Mouse (Mus musculus): Measurements from ENCODE around the gene Trib2.

The Trib2 gene

DNA sequence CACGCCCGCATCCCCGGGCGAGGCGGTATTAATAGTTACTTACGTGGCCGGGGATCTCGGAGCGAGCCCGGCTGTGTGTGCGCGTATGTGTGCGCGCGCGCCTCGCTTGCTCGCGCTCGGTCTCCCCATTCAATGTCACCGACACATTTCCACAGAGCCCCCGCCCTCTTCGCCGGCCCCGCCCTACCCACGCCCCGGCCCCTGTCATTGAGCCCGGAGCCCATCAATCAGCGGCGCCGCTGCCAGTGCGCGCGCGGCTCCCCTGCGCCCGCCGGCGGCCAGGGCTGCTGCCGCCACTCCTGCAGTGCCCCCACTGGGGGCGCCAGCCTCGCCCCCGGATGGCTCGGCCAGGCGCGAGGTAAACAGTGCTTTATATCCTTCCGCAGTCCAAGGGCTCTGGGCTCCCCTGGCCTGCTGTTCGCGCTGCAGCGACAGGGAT is at the start of gene Trib2:
Gene Trib2, minus strand, starts transcription at position 183 of the 439 bp plus-strand sequence.
- POLR2A ChIA-PET = interaction anchor here in 1 of 4 experiments (2.6 to 2.7 kb wide), 2 partner anchors 11 to 16 kb away, joined by 18 to 19 read pairs; no protein-coding TSS in a partner anchor

DNA sequence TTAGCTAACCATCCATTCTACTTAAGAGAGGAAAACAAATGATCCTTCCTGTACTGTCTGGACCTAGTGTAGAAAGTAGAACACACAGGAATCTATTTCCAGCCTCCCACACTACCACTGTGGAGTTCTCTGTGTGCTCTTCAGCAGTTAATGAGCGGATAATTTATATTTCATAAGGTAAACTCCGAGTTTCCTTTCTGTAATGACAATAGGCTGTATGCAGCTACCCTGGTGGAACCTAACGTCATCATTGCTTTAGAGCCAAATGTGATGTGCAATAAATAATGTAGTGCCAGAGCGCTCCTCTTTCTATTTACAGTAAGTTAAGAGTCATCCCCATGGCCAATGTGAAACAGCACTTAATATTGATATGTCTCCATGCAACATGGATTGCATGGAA is 41.3 kb upstream of the Trib2 start:
- POLR2A ChIA-PET = interaction anchor here in 1 of 4 experiments (0.8 kb wide), 1 partner anchor 39 kb away, joined by 3 read pairs; no protein-coding TSS in a partner anchor
- CTCF ChIA-PET = no interaction called here

More for the DNA sequence above, at the start of gene Trib2:
- CTCF ChIA-PET = interaction anchor here in 3 of 4 experiments (0.7 to 1.2 kb wide), 4 partner anchors 21 to 410 kb away, joined by 3 to 5 read pairs (median 4); no protein-coding TSS in a partner anchor

- ChIA-PET CTCF (no interaction called here), POLR2A (no interaction called here)
Observed at GRCm38 (mm10) chr12:15855891-15856290, 39.2 kb upstream of the Trib2 start.

DNA sequence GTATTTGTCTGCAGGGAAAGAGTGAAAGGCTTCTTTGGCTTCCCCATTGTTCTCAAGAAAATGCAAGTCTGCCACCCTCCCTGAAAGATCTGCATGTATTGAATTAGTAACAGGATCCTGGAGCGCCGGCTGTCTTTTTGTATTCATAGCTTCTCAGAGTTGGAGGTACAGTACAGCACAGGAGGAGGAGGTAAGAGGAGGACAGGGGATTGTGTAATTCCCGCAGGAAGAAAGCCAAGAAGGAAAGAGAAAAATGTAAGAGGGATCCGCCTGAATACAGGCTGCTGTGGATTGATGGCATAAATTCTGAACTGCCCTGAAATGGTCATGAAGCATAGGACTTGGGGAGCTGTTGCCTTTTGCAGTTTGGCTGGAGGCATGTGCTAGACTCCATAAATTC is 36.1 kb upstream of the Trib2 start:
- POLR2A ChIA-PET = no interaction called here
- CTCF ChIA-PET = no interaction called here

DNA sequence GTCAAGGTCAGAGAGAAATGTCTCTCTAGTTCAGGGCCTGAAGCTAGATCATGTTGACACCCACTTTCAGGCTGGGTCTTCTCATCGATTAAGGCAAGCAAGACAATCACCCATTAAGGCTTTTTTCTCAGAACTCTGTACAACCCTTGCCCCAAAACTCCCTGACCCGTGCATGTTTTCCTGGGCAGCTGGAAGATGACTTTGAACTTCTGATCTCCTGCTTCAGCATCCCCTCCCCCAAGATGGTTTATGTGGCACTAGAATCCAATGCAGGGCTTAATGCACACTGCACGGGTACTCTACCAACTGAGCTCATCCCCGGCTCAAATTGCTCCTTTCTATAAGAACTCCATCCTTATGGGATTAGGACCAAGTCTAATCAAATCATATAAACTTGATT is 35.3 kb upstream of the Trib2 start:
- ChIA-PET POLR2A (no interaction called here), CTCF (no interaction called here)

DNA sequence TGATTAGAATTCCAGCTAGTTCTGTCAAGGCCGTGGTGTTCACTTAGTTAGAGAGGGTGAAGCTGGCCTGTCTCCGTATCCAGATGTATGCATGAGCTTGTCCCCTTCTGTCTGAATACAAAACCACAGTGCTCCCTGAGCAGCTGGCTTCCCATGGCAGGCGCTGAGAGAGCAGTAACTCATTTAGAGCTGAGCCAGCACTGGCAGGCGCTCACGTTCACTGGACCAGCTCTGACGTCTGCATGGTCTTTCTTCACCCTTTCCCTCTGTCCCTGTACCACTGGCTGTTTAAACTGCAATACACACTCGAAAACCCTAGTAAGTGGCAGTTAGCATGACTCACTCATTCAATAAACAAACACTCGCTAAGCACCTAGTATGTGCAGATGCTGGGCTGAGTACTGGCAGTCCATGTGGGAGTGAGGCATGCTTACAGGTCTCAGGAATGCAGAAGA is 33.7 kb upstream of the Trib2 start:
- CTCF ChIA-PET = no interaction called here
- POLR2A ChIA-PET = no interaction called here

GRCm38 (mm10) chr12:15849861-15850294 is 33.2 kb upstream of the Trib2 start:
- POLR2A ChIA-PET = no interaction called here
- CTCF ChIA-PET = no interaction called here

DNA sequence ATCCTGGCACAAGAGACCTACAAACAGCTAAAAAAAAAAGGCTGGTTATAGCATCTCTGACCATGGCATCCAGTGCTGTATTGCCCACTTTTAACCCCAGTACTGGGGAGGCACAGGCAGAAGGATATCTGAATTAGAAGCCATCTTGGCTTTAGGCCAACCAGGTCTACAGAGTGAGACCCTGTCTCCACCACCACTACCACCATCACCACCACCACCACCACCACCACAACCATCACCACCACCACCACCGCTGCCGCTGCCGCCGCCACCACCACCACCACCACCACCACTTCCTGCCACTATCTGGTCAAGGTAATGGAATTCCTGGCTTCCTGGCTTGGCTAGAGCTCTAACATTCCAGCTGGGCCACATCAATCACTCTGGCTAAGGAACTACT is 31.7 kb upstream of the Trib2 start:
- CTCF ChIA-PET = interaction anchor here in 1 of 4 experiments (0.5 kb wide), 1 partner anchor 265 kb away, joined by 3 read pairs; no protein-coding TSS in a partner anchor

GRCm38 (mm10) chr12:15844701-15845100 is 28.0 kb upstream of the Trib2 start:
- CTCF ChIA-PET = no interaction called here
- POLR2A ChIA-PET = no interaction called here

More for the DNA sequence above, 31.7 kb upstream of the Trib2 start:
- POLR2A ChIA-PET = interaction anchor here in 1 of 4 experiments (0.6 kb wide), 1 partner anchor 233 kb away, joined by 4 read pairs; no protein-coding TSS in a partner anchor

DNA sequence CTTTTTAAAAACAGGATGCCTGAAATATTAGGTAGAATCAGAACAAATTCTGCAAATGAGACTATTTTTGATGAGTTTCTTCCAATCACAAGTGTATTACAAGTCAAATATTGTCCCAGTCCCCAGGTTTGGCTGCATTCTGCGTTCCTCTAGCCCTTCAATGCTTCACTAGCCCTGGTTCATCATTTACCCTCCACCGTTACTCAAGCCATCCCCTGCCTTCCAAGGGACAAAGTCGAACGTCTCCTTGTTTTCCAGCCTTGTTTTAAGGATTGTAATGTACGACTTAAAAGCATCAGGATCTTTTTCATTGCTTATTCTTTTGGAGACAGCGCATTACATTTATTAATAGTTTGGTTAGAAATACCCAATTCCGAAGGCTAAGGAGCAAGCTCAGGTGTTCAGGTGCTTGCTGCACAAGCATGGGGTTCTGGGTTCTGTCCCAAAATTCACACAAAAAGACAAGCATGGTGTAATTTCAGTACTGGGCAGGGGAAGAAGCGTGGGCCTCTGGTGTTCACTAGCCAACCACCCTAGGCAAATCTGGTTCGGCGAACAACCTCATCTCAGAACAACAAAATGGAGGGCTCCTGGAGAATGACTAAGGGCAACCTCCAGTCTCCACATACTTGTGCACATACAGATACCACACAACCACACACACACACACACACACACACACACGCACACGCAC is 24.3 kb upstream of the Trib2 start:
- POLR2A ChIA-PET = no interaction called here
- CTCF ChIA-PET = interaction anchor here in 1 of 4 experiments (0.7 kb wide), 1 partner anchor 1248 kb away, joined by 3 read pairs; no protein-coding TSS in a partner anchor

DNA sequence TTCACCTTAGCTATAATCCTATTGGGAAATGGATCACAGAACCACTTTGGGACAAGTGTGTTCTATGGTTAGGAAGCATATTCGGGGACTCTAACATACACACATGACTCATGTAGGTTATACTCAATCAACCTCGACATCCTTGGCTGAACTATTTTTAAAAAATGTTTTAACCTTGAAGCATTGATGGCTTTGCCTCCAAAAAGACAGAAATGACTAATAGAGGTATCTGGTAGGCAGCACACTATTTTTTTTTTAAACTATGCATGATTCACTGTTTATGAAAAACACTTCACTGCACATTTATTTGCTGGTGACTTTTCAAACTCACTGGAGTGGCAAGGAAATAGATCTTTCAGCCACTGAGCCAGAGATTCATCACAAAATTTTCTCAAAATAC is 21.5 kb upstream of the Trib2 start:
- CTCF ChIA-PET = no interaction called here
- POLR2A ChIA-PET = no interaction called here

DNA sequence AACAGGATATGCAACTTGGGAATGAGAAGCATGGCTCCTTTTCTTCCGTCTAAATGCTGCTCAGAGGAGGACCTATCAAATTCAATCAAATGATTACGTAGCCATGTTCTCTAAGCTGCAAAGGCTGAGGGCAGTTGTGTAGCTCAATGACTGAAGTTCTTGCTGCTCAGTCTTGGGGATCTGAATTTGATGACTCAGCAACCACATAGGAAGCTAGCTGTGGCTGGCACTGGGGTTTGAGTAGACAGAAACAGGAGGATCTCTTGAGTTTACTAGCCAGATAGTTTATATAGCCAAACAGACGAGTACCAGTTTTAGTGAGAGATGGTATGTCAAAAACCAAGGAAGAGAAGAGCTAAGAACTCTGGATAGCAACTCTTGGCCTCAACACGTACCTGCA is 20.8 kb upstream of the Trib2 start:
- ChIA-PET CTCF (no interaction called here), POLR2A (no interaction called here)

- ChIA-PET CTCF (interaction anchor here in 1 of 4 experiments (0.7 kb wide), 1 partner anchor 351 kb away, joined by 3 read pairs; no protein-coding TSS in a partner anchor), POLR2A (no interaction called here)
Observed at GRCm38 (mm10) chr12:15832674-15833052, 15.9 kb upstream of the Trib2 start.

- ChIA-PET CTCF (interaction anchor here in 1 of 4 experiments (0.7 kb wide), 1 partner anchor 352 kb away, joined by 3 read pairs; no protein-coding TSS in a partner anchor), POLR2A (no interaction called here)
Observed at GRCm38 (mm10) chr12:15831941-15832673, 15.4 kb upstream of the Trib2 start.

- POLR2A ChIA-PET = no interaction called here
- CTCF ChIA-PET = no interaction called here
Observed at GRCm38 (mm10) chr12:15830750-15831149, 14.0 kb upstream of the Trib2 start.

- ChIA-PET POLR2A (interaction anchor here in 1 of 4 experiments (0.7 kb wide), 1 partner anchor 1187 kb away, joined by 3 read pairs; no protein-coding TSS in a partner anchor), CTCF (no interaction called here)
Observed at GRCm38 (mm10) chr12:15828815-15829398, 12.2 kb upstream of the Trib2 start.

DNA sequence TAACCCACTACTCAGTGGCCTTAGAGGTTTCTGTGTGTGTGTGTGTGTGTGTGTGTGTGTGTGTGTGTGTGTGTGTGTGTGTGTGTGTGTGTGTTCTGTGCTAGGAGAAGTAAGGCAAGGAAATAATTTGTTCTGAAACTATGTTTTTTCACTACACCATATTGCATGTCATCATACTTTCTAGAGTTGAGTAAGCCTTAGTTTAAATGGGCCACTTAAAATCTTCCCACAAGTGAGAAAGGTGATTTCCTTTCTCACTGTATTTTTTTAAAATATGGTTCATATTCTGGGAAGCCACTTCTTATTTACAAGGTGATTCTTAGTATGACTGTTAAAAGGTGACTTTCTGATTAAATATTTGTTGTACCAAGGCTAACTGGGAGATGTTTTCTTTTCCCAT is 4.3 kb upstream of the Trib2 start:
- ChIA-PET POLR2A (no interaction called here), CTCF (no interaction called here)

DNA sequence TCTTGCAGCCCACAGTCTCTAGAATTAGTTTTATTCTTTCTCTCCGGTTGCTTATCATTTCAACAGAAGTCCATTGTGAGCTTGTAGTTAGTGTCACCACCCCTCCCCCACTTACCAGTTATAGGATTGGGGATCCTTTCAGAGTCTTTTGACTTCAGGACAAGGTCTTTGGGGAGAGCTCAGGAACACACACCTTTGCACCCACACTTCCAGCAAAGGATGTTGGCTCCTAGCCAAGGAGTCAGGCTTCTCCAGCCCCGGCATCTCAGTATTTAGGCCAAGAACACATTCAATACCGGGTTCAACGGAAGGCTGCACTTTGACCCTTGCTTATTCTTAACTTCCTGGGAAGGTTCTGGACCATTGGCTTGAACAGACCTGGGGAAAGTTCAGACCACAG is 643 bp upstream of the Trib2 start:
- POLR2A ChIA-PET = no interaction called here
- CTCF ChIA-PET = interaction anchor here in 1 of 4 experiments (0.7 kb wide), 1 partner anchor 32 kb away, joined by 3 read pairs; no protein-coding TSS in a partner anchor

DNA sequence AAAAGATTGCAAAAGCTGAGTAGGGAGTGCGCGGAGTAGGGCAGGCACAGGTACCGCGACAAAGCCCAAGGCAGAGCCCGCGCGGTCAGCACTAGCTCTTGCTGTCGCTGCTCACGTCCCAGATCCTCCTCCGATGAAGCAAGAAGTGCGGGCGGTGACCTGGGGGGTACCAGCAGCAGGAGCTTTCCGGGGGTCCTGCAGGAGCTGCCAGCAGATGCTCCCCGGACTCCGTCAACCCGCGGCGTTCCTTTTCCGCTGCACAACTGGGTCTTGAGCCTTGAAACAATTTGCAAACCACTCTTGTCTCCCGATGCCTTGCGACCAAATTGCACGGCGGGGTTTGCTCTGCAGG is 492 bp downstream of the Trib2 start:
- CTCF ChIA-PET = interaction anchor here (0.6 to 1.2 kb wide), 12 partner anchors 15 to 682 kb away, joined by 3 to 7 read pairs (median 3); no protein-coding TSS in a partner anchor
- POLR2A ChIA-PET = interaction anchor here in 3 of 4 experiments (0.5 to 2.7 kb wide), 6 partner anchors 11 to 340 kb away, joined by 3 to 19 read pairs (median 4); no protein-coding TSS in a partner anchor
